Mouse (Mus musculus): ENCODE measurements around the gene Sdk1. TPM values are rescaled to one million over a fixed set of nuclear protein-coding genes. Genes with fewer than 3 reads are reported as not detected.

Sdk1 gene
- polyA plus RNA-seq, 1 experiment from 2014 or later, result 0.93 TPM

- Histone ChIP-seq H3K4me1 (ENCODE audit: control insufficient read depth, insufficient read depth, low read length) (no peaks in the 10 kb centered on the region), H3K27me3 (ENCODE audit: control insufficient read depth, insufficient read depth, low read length) (no peaks in the 10 kb centered on the region), H3K4me2 (no peak overlapping the region), H3K9ac (ENCODE audit: low read length) (no peak overlapping the region), H3K36me3 (ENCODE audit: control insufficient read depth, insufficient read depth, low read length) (no peaks in the 10 kb centered on the region), H3K27ac (ENCODE audit: low read depth, low read length) (no peak overlapping the region), H3K9me3 (ENCODE audit: control insufficient read depth, low read length) (no peaks in the 10 kb centered on the region), H3K4me3 (ENCODE audit: low read depth, low read length) (no peak overlapping the region)
- 72% methylated on average over 1 of the region's 1 CpGs for WGBS
- no peak for DNase-seq (ENCODE audit: low spot score, missing footprints)
- ATAC-seq (ENCODE audit: low FRiP score), result no peak
These were observed 435.1 kb downstream of the Sdk1 start for GRCm38 (mm10) chr5:141676371-141676770.

- H3K4me3 ChIP-seq (ENCODE audit: low read depth, low read length), result no peak overlapping the region
- H3K36me3 ChIP-seq (ENCODE audit: control insufficient read depth, insufficient read depth, low read length), result no peaks in the 10 kb centered on the region
- no peak overlapping the region for H3K27ac ChIP-seq (ENCODE audit: low read depth, low read length)
- no peaks in the 10 kb centered on the region for H3K4me1 ChIP-seq (ENCODE audit: control insufficient read depth, insufficient read depth, low read length)
- no peak overlapping the region for H3K4me2 ChIP-seq
- WGBS, result 93% methylated on average over 1 of the region's 1 CpGs
- H3K9me3 ChIP-seq (ENCODE audit: control insufficient read depth, low read length), result no peaks in the 10 kb centered on the region
- DNase-seq (ENCODE audit: low spot score, missing footprints), result no peak
- no peaks in the 10 kb centered on the region for H3K27me3 ChIP-seq (ENCODE audit: control insufficient read depth, insufficient read depth, low read length)
- ATAC-seq (ENCODE audit: low FRiP score), result no peak
- H3K9ac ChIP-seq (ENCODE audit: low read length), result no peak overlapping the region
These were observed 435.7 kb downstream of the Sdk1 start for GRCm38 (mm10) chr5:141677034-141677433.

GRCm38 (mm10) chr5:141677841-141678240 is 436.6 kb downstream of the Sdk1 start:
- 90% methylated on average over 8 of the region's 8 CpGs for WGBS
- no peaks in the 10 kb centered on the region for H3K9me3 ChIP-seq (ENCODE audit: control insufficient read depth, low read length)
- DNase-seq (ENCODE audit: low spot score, missing footprints) (no peak), ATAC-seq (ENCODE audit: low FRiP score) (no peak)
- H3K4me2 ChIP-seq, result no peak overlapping the region
- no peaks in the 10 kb centered on the region for H3K27me3 ChIP-seq (ENCODE audit: control insufficient read depth, insufficient read depth, low read length)
- no peak overlapping the region for H3K9ac ChIP-seq (ENCODE audit: low read length)
- H3K36me3 ChIP-seq (ENCODE audit: control insufficient read depth, insufficient read depth, low read length), result no peaks in the 10 kb centered on the region
- no peak overlapping the region for H3K27ac ChIP-seq (ENCODE audit: low read depth, low read length)
- no peak overlapping the region for H3K4me3 ChIP-seq (ENCODE audit: low read depth, low read length)
- no peaks in the 10 kb centered on the region for H3K4me1 ChIP-seq (ENCODE audit: control insufficient read depth, insufficient read depth, low read length)

- WGBS, result 75% methylated on average over 7 of the region's 7 CpGs
- H3K4me2 ChIP-seq, result no peak overlapping the region
- DNase-seq (ENCODE audit: low spot score, missing footprints) (no peak), ATAC-seq (ENCODE audit: low FRiP score) (no peak)
- H3K27me3 ChIP-seq (ENCODE audit: control insufficient read depth, insufficient read depth, low read length), result no peaks in the 10 kb centered on the region
- no peaks in the 10 kb centered on the region for H3K9me3 ChIP-seq (ENCODE audit: control insufficient read depth, low read length)
- no peaks in the 10 kb centered on the region for H3K36me3 ChIP-seq (ENCODE audit: control insufficient read depth, insufficient read depth, low read length)
- 0 out of 2 replicates have a peak, but pooled peaks cover 3% of the 10 kb centered on the region for H3K4me1 ChIP-seq (ENCODE audit: control insufficient read depth, insufficient read depth, low read length)
- no peak overlapping the region for H3K27ac ChIP-seq (ENCODE audit: low read depth, low read length)
- H3K4me3 ChIP-seq (ENCODE audit: low read depth, low read length), result no peak overlapping the region
- H3K9ac ChIP-seq (ENCODE audit: low read length), result no peak overlapping the region
These were observed 445.7 kb downstream of the Sdk1 start for GRCm38 (mm10) chr5:141686876-141687420.

- Histone ChIP-seq H3K9ac (ENCODE audit: low read length) (no peak overlapping the region), H3K4me1 (ENCODE audit: control insufficient read depth, insufficient read depth, low read length) (peaks cover under 1% of the 10 kb centered on the region; the same call in 1 of the 2 replicates), H3K27me3 (ENCODE audit: control insufficient read depth, insufficient read depth, low read length) (no peaks in the 10 kb centered on the region), H3K36me3 (ENCODE audit: control insufficient read depth, insufficient read depth, low read length) (no peaks in the 10 kb centered on the region), H3K9me3 (ENCODE audit: control insufficient read depth, low read length) (no peaks in the 10 kb centered on the region), H3K4me2 (no peak overlapping the region), H3K27ac (ENCODE audit: low read depth, low read length) (no peak overlapping the region), H3K4me3 (ENCODE audit: low read depth, low read length) (no peak overlapping the region)
- DNase-seq (ENCODE audit: low spot score, missing footprints) (peak; percentile 74), ATAC-seq (ENCODE audit: low FRiP score) (no peak)
- WGBS, result 87% methylated on average over 12 of the region's 12 CpGs
These were observed 448.3 kb downstream of the Sdk1 start for GRCm38 (mm10) chr5:141689442-141690105.

GRCm38 (mm10) chr5:141691482-141691975 is 450.2 kb downstream of the Sdk1 start:
- no peak overlapping the region for H3K4me2 ChIP-seq
- no peaks in the 10 kb centered on the region for H3K27me3 ChIP-seq (ENCODE audit: control insufficient read depth, insufficient read depth, low read length)
- ATAC-seq (ENCODE audit: low FRiP score) (no peak), DNase-seq (ENCODE audit: low spot score, missing footprints) (no peak)
- H3K4me1 ChIP-seq (ENCODE audit: control insufficient read depth, insufficient read depth, low read length), result no peaks in the 10 kb centered on the region; the same call in 1 of the 2 replicates
- no peak overlapping the region for H3K9ac ChIP-seq (ENCODE audit: low read length)
- H3K36me3 ChIP-seq (ENCODE audit: control insufficient read depth, insufficient read depth, low read length), result no peaks in the 10 kb centered on the region
- H3K27ac ChIP-seq (ENCODE audit: low read depth, low read length), result no peak overlapping the region
- H3K9me3 ChIP-seq (ENCODE audit: control insufficient read depth, low read length), result no peaks in the 10 kb centered on the region
- H3K4me3 ChIP-seq (ENCODE audit: low read depth, low read length), result no peak overlapping the region
- 85% methylated on average over 7 of the region's 7 CpGs for WGBS

GRCm38 (mm10) chr5:141693716-141694115 is 452.4 kb downstream of the Sdk1 start:
- Histone ChIP-seq H3K36me3 (ENCODE audit: control insufficient read depth, insufficient read depth, low read length) (no peaks in the 10 kb centered on the region), H3K4me1 (ENCODE audit: control insufficient read depth, insufficient read depth, low read length) (no peaks in the 10 kb centered on the region; the same call in 1 of the 2 replicates), H3K27me3 (ENCODE audit: control insufficient read depth, insufficient read depth, low read length) (no peaks in the 10 kb centered on the region), H3K9ac (ENCODE audit: low read length) (no peak overlapping the region), H3K9me3 (ENCODE audit: control insufficient read depth, low read length) (no peaks in the 10 kb centered on the region), H3K27ac (ENCODE audit: low read depth, low read length) (no peak overlapping the region), H3K4me2 (no peak overlapping the region), H3K4me3 (ENCODE audit: low read depth, low read length) (no peak overlapping the region)
- DNase-seq (ENCODE audit: low spot score, missing footprints), result peak; percentile 57
- ATAC-seq (ENCODE audit: low FRiP score), result no peak
- WGBS, result 51% methylated on average over 6 of the region's 6 CpGs

GRCm38 (mm10) chr5:141694901-141695300 is 453.6 kb downstream of the Sdk1 start:
- DNase-seq (ENCODE audit: low spot score, missing footprints), result peak; percentile 76

GRCm38 (mm10) chr5:141698406-141698805 is 457.1 kb downstream of the Sdk1 start:
- DNase-seq (ENCODE audit: low spot score, missing footprints), result peak; percentile 78
- H3K36me3 ChIP-seq (ENCODE audit: control insufficient read depth, insufficient read depth, low read length), result no peaks in the 10 kb centered on the region
- WGBS, result 59% methylated on average over 3 of the region's 3 CpGs
- H3K4me2 ChIP-seq, result no peak overlapping the region
- ATAC-seq (ENCODE audit: low FRiP score), result no peak
- H3K9ac ChIP-seq (ENCODE audit: low read length), result no peak overlapping the region
- H3K27me3 ChIP-seq (ENCODE audit: control insufficient read depth, insufficient read depth, low read length), result no peaks in the 10 kb centered on the region
- H3K4me1 ChIP-seq (ENCODE audit: control insufficient read depth, insufficient read depth, low read length), result no peaks in the 10 kb centered on the region; the same call in 1 of the 2 replicates
- no peak overlapping the region for H3K4me3 ChIP-seq (ENCODE audit: low read depth, low read length)
- no peak overlapping the region for H3K27ac ChIP-seq (ENCODE audit: low read depth, low read length)
- H3K9me3 ChIP-seq (ENCODE audit: control insufficient read depth, low read length), result no peaks in the 10 kb centered on the region

More at GRCm38 (mm10) chr5:141694901-141695300, 453.6 kb downstream of the Sdk1 start:
- H3K9ac ChIP-seq (ENCODE audit: low read length), result no peak overlapping the region
- ATAC-seq (ENCODE audit: low FRiP score), result no peak
- no peak overlapping the region for H3K4me3 ChIP-seq (ENCODE audit: low read depth, low read length)
- no peaks in the 10 kb centered on the region; the same call in 1 of the 2 replicates for H3K4me1 ChIP-seq (ENCODE audit: control insufficient read depth, insufficient read depth, low read length)
- no peak overlapping the region for H3K4me2 ChIP-seq
- WGBS, result 57% methylated on average over 12 of the region's 12 CpGs
- no peaks in the 10 kb centered on the region for H3K36me3 ChIP-seq (ENCODE audit: control insufficient read depth, insufficient read depth, low read length)
- no peaks in the 10 kb centered on the region for H3K9me3 ChIP-seq (ENCODE audit: control insufficient read depth, low read length)
- H3K27ac ChIP-seq (ENCODE audit: low read depth, low read length), result no peak overlapping the region
- H3K27me3 ChIP-seq (ENCODE audit: control insufficient read depth, insufficient read depth, low read length), result no peaks in the 10 kb centered on the region
